Mouse (Mus musculus): ENCODE measurements around the gene Hook2. TPM values are rescaled to one million over a fixed set of nuclear protein-coding genes. Genes with fewer than 3 reads are reported as not detected.

Gene Hook2
- total RNA-seq, 2 experiments from 2014 or later, result 0.42 to 2.6 TPM

DNA sequence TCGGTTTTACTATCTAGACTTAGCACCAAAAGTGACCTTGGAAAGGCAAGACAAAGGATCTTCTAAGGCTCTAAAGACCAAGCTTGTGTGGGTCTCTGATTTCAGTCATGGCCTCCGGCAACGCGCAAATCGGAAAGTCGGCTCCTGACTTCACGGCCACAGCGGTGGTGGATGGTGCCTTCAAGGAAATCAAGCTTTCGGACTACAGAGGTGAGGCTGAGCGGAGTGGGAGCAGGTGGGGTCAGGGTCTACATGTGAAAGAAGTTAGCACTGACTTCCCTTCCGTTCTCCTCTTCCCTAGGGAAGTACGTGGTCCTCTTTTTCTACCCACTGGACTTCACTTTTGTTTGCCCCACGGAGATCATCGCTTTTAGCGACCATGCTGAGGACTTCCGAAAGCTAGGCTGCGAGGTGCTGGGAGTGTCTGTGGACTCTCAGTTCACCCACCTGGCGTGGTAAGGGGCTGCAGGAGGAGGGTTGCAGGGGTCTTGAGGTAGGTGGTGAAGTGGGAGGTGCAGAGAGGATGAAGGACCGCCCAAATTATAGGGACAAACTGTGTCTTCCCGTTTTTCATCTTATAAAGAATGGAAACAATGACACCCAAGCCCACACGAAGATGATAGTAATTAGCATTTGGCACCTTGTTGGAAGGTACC lies 20.1 kb upstream of the Hook2 start:
- no peak for ATAC-seq (replicated peaks; ENCODE audit: low FRiP score, poor library complexity, severe bottlenecking)

DNA sequence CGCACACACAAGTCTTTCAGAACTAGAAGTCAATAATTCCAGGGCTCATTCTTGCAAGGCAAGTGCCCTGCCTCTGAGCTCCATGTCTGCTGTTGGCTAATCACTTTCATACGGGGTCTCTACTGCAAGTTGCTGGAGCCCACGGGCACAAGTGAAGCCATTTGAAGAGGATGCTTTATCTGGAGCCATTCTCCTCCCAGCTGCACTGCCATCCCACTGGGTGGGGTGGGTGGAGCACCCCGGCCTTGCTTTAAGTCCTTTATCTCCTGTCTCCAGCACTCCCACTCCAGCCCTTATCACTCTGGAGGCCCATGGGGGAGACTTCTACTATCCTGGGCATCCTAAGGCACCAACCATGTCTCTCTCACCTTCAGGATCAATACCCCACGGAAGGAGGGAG lies 19.5 kb upstream of the Hook2 start:
- peak; percentile 65 for ATAC-seq (replicated peaks; ENCODE audit: low FRiP score, poor library complexity, severe bottlenecking)

- no peak for ATAC-seq (replicated peaks; ENCODE audit: low FRiP score, poor library complexity, severe bottlenecking)
These were observed 17.3 kb upstream of the Hook2 start for GRCm38 (mm10) chr8:84973079-84973478.

- ATAC-seq (replicated peaks; ENCODE audit: low FRiP score, poor library complexity, severe bottlenecking), result no peak
These were observed 16.4 kb upstream of the Hook2 start for GRCm38 (mm10) chr8:84973803-84974542.

- ATAC-seq (replicated peaks; ENCODE audit: low FRiP score, poor library complexity, severe bottlenecking), result no peak
These were observed 15.8 kb upstream of the Hook2 start for GRCm38 (mm10) chr8:84974543-84975142.

GRCm38 (mm10) chr8:84975434-84975833 lies 15.0 kb upstream of the Hook2 start:
- no peak for ATAC-seq (replicated peaks; ENCODE audit: low FRiP score, poor library complexity, severe bottlenecking)

- ATAC-seq (replicated peaks; ENCODE audit: low FRiP score, poor library complexity, severe bottlenecking), result peak; percentile 67
These were observed 14.2 kb upstream of the Hook2 start for GRCm38 (mm10) chr8:84976031-84976762.

GRCm38 (mm10) chr8:84976763-84977434 lies 13.5 kb upstream of the Hook2 start:
- no peak for ATAC-seq (replicated peaks; ENCODE audit: low FRiP score, poor library complexity, severe bottlenecking)

DNA sequence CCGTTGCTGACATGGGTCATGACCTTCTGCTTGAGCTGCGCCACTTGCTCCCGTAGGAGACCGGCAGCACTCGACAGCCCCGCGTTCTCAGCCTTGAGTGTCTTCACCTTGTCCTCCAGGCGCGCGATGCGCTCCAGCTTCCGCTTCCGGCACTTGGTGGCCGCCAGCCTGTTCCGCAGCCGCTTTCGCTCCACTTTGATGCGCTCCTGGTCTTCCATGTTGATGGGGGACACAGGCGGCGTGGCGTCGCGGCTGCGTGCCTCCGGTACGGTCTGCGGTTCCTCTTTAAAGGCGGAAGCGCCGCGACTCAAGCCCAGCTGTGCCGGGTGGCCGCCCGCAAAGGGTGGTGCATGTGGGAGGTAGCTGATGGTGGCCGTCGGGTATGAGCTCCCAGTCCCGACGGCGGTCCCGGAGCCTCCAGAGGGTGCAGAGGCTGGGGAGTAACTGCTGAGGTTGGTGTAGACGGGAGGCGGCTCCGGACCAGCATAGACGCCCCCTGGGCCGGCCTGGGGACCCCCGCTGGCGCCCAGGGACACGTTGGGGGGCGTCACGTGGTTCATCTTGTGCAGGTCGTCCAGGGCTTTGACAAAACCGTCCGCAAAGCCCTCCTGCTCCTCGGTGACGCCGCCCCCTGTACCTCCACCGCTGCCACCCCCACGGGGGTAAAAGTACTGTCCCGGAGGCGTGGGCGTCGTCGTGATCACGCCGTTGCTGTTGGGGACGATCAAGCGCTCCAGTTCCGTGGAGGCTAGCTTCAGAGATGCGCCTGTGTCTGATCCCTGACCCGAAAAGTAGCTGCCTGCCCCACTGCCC lies 12.8 kb upstream of the Hook2 start:
- no peak for ATAC-seq (replicated peaks; ENCODE audit: low FRiP score, poor library complexity, severe bottlenecking)

DNA sequence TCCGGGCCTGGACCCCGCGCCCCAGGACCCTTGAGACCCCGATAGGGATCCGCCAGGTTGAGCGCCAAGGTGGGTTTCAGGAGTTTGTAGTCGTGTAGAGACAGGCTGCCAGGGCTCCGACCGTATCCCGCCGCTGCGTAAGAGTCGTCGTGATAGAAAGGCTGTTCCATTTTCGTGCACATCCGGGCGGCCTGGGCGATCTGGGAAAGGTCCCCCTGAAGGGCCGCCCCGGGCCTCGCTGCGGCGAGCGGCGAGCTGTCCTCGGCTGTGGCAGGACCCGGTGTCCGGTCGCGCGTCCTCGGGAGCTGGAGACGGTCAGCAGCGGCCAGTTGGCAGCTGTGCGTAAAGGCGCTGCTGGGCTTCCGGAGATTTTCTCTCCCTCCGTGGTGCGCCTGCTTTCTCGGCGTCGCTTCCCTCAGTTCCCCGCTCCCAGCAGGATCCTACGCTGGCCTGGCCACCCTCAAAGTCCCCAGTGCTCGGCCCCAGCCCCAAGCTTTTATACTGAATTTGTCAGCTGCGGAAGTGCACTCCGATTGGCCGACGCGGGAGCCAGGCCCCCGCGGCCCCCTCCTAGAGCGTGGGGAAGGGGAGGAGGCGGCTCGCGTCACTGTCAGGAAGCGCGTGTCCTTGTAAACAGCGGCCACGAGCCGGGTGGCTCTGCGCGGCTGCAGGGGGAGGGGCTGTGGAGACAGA lies 12.0 kb upstream of the Hook2 start, which contains the start of gene Junb:
TSS of gene Junb (minus strand) at position 471 of the 693 bp plus-strand sequence.
- ATAC-seq (replicated peaks; ENCODE audit: low FRiP score, poor library complexity, severe bottlenecking), result no peak

DNA sequence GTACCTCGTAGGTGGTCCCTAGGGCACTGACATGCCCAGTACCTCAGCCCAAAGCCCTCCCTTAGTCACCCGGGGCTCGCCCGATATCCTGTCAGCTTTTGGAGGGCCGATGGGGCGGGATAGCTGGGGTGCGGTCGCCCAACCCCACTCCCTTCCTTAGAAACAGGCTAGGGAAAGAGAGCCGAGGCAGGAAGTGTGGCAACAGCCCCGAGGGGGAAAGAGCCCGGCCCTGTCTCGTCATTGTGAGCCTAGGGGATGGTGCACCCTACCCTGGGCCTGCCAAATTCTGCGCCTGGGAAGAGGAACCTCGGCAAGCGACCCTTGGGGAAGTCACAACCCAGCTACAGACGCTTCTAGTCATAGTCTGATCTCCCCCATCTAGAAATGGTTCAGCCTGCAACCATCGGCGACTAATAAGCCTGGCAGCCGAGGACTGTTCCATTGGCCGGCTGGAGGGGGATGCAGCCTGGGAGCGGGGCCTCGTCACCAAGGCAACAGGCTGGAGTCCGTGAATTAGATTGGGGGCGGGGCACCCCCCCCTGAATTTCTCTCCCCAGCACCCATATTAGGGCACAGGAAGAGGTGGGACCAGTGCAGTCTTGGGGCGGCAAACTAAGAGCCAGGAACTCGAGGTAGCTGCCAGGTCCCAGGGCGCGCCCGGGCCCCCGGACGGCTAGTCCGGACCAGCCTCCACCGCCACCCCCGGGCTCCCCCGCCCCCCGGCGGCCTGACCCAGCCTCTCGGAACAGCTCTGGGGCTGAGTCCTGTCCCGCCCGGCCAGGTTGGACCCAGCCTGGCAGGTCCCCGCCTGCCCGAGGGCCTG lies 10.6 kb upstream of the Hook2 start:
- ATAC-seq (replicated peaks; ENCODE audit: low FRiP score, poor library complexity, severe bottlenecking), result peak; percentile 59

GRCm38 (mm10) chr8:84980622-84981358 lies 9.6 kb upstream of the Hook2 start:
- ATAC-seq (replicated peaks; ENCODE audit: low FRiP score, poor library complexity, severe bottlenecking), result no peak

GRCm38 (mm10) chr8:84981644-84982498 lies 8.5 kb upstream of the Hook2 start:
- ATAC-seq (replicated peaks; ENCODE audit: low FRiP score, poor library complexity, severe bottlenecking), result no peak

DNA sequence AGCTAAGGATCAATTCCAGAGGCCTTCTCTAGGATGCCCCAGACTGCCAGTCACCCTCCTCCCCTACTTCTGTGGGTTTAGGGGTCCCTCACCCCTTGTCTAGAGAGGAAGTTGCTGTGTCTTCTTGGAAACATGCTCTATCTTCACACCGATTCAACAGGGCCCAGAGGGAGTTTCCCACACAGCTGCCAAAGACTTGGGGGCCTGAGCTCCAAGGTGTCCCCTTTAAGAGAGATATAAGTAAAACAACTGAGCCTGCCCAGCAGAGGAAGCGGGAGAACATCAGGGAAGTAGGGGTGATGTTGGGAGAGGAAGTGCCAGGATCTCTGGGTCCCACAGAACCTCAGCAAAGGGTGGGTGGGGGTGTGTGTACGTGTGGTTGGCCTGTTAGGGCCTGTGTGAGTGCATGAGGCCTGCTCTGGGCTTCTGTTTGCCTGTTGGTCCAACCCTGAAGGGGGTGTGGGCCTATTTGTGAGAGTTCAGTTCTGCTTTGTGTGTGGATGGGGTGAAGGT lies 7.8 kb upstream of the Hook2 start:
- ATAC-seq (replicated peaks; ENCODE audit: low FRiP score, poor library complexity, severe bottlenecking), result no peak

- ATAC-seq (replicated peaks; ENCODE audit: low FRiP score, poor library complexity, severe bottlenecking), result no peak
These were observed 5.9 kb upstream of the Hook2 start for GRCm38 (mm10) chr8:84984294-84985048.

Data from erythroid progenitor cell, adult 5-6 weeks (primary cell).